Mouse (Mus musculus) myocyte (in vitro differentiated cells): ENCODE measurements around the gene Gm4871.

Experiments used
- CEBPB ChIP-seq: IDR thresholded peaks from 2 replicates; pipeline ENCODE4 v1.6.1; 2011; ENCODE audit warnings: mild to moderate bottlenecking, moderate library complexity; ENCODE audit not compliant: poor library complexity, insufficient read depth, severe bottlenecking
- E2F4 ChIP-seq: IDR thresholded peaks from one replicate; pipeline ENCODE4 v1.6.1; 2011; ENCODE audit warnings: mild to moderate bottlenecking, control low read depth, moderate library complexity; ENCODE audit not compliant: insufficient read depth
- MYOD1 ChIP-seq, 3 experiments: IDR thresholded peaks; one replicate each; pipeline ENCODE4 v1.6.1; 2011; ENCODE audit warnings: control low read depth in 2 of 3, low read depth in 2 of 3, mild to moderate bottlenecking in 2 of 3, moderate library complexity in 1 of 3; ENCODE audit not compliant: insufficient read length in 2 of 3, control insufficient read depth in 1 of 3
- MYOG ChIP-seq, 3 experiments: IDR thresholded peaks; one replicate each; pipeline ENCODE4 v1.6.1; 2011; ENCODE audit warnings: control low read depth in 2 of 3, low read depth in 2 of 3, mild to moderate bottlenecking in 2 of 3; ENCODE audit not compliant: insufficient read length in 2 of 3, control insufficient read depth in 1 of 3, insufficient read depth in 1 of 3
- POLR2A ChIP-seq: IDR thresholded peaks from one replicate; pipeline ENCODE4 v1.6.1; 2011; ENCODE audit warnings: low read depth, mild to moderate bottlenecking, control low read depth, moderate library complexity; ENCODE audit not compliant: insufficient read length
- POLR2AphosphoS2 ChIP-seq: IDR thresholded peaks from one replicate; pipeline ENCODE4 v1.6.1; 2011; ENCODE audit warnings: low read depth, control low read depth; ENCODE audit not compliant: insufficient read length
- SRF ChIP-seq: IDR thresholded peaks from one replicate; pipeline ENCODE4 v1.6.1; 2011; ENCODE audit warnings: low read depth; ENCODE audit not compliant: control insufficient read depth, insufficient read length
- TCF12 ChIP-seq: IDR thresholded peaks from one replicate; pipeline ENCODE4 v1.6.1; 2011; ENCODE audit warnings: mild to moderate bottlenecking, control low read depth; ENCODE audit not compliant: poor library complexity, insufficient read depth, severe bottlenecking
- USF1 ChIP-seq: IDR thresholded peaks from one replicate; pipeline ENCODE4 v1.6.1; 2011; ENCODE audit warnings: low read depth, mild to moderate bottlenecking, control low read depth, moderate library complexity

GRCm38 (mm10) chr5:144988340-144989060, 44.1 kb downstream of the Gm4871 start:
- no peak for TF ChIP-seq MYOG (IDR thresholded peaks at IDR 0.05; ENCODE audit: control insufficient read depth in 1 of 3, insufficient read depth in 1 of 3, insufficient read length in 2 of 3, low read depth in 2 of 3)
- TF ChIP-seq USF1, result peak; percentile 14
- TF ChIP-seq POLR2A, result no peak
- no peak for TF ChIP-seq SRF
- TF ChIP-seq CEBPB, result no peak
- TF ChIP-seq POLR2AphosphoS2, result no peak
- TF ChIP-seq E2F4, result no peak
- TF ChIP-seq MYOD1 (IDR thresholded peaks at IDR 0.05; ENCODE audit: control insufficient read depth in 1 of 3, insufficient read length in 2 of 3, low read depth in 2 of 3), result no peak
- no peak for TF ChIP-seq TCF12
